In genomic region chr16:9151936-9152335, GRCm38 (mm10) we compare ENCODE assay signal across 22 mouse cellular contexts.
DNase-seq lines count a peak whose midpoint lies in the region; ATAC-seq lines count a peak whose summit lies in the region.
"Had no signal": no experiment of that assay in that cellular context is flagged by ENCODE, and none has a peak within 500 bp of the region (broad histone marks: within the 10 kb centered on the region; RNA-seq: fewer than 3 reads in every experiment).

No protein-coding gene starts in this region.

- no peaks in the 10 kb centered on the region for H3K27me3 ChIP-seq in kidney, embryonic 14.5 days (ENCODE audit: control insufficient read depth, insufficient read depth, low read length)
- no peaks in the 10 kb centered on the region for H3K27me3 ChIP-seq in forebrain, embryonic 10.5 days (ENCODE audit: poor library complexity, severe bottlenecking)
- H3K27me3 ChIP-seq: CH12.LX; heart, embryonic 15.5 days; limb, embryonic 12.5 days; liver, embryonic 12.5 days; megakaryocyte, embryonic 14.5 days; midbrain, embryonic 15.5 days had no signal

- H3K4me1 ChIP-seq in kidney, embryonic 14.5 days (ENCODE audit: control insufficient read depth, insufficient read depth, low read length) = no peaks in the 10 kb centered on the region
- peaks cover 8% of the 10 kb centered on the region for H3K4me1 ChIP-seq in forebrain, embryonic 10.5 days
- H3K4me1 ChIP-seq: heart, embryonic 15.5 days; liver, embryonic 12.5 days; megakaryocyte, embryonic 14.5 days; midbrain, embryonic 15.5 days had no signal

- DNase-seq in adrenal gland, postnatal 36 days = peak; percentile 34 to 55
- DNase-seq in adrenal gland, postnatal 4 days (ENCODE audit: low spot score in 2 of 2) = no peak
- DNase-seq in kidney, adult 11 months = peak; percentile 34
- peak; percentile 3 for DNase-seq in Muller cell, postnatal 12 days (ENCODE audit: inconsistent ontology term)
- peak; percentile 47 to 65 for DNase-seq in kidney, adult 8-10 months
- DNase-seq in layer of hippocampus, adult 18-20 months (ENCODE audit: low spot score in 2 of 2) = no peak
- no peak for DNase-seq in forebrain, embryonic 10.5 days (ENCODE audit: extremely low spot score, low spot score)
- DNase-seq: cerebellum, postnatal 36 days; gastrocnemius, postnatal 25 days; thymus, postnatal 25 days had no signal

- no peak for ATAC-seq in kidney, embryonic 14.5 days (ENCODE audit: low FRiP score, low TSS enrichment)
- ATAC-seq: forebrain, embryonic 14.5 days; hindbrain, embryonic 16.5 days; intestine, embryonic 16.5 days; liver, embryonic 12.5 days; midbrain, embryonic 15.5 days had no signal

- H3K9ac ChIP-seq in kidney, embryonic 14.5 days (ENCODE audit: low read depth, low read length) = no peak overlapping the region
- H3K9ac ChIP-seq: heart, embryonic 15.5 days; limb, embryonic 12.5 days; liver, embryonic 12.5 days; midbrain, embryonic 15.5 days had no signal

- H3K9me3 ChIP-seq in kidney, embryonic 14.5 days (ENCODE audit: control insufficient read depth, low read length) = no peaks in the 10 kb centered on the region
- H3K9me3 ChIP-seq in forebrain, embryonic 10.5 days = no peaks in the 10 kb centered on the region
- H3K9me3 ChIP-seq: heart, embryonic 15.5 days; limb, embryonic 12.5 days; liver, embryonic 12.5 days; megakaryocyte, embryonic 14.5 days; midbrain, embryonic 15.5 days had no signal

- H3K4me2 ChIP-seq in kidney, embryonic 14.5 days (replicated peaks; ENCODE audit: low read depth, low read length) = no peak overlapping the region
- H3K4me2 ChIP-seq: heart, embryonic 15.5 days; limb, embryonic 12.5 days; liver, embryonic 12.5 days; midbrain, embryonic 15.5 days had no signal

- H3K36me3 ChIP-seq in kidney, embryonic 14.5 days (ENCODE audit: control insufficient read depth, insufficient read depth, low read length) = no peaks in the 10 kb centered on the region
- H3K36me3 ChIP-seq in forebrain, embryonic 10.5 days (replicated peaks) = no peaks in the 10 kb centered on the region
- H3K36me3 ChIP-seq: heart, embryonic 15.5 days; limb, embryonic 12.5 days; liver, embryonic 12.5 days; midbrain, embryonic 15.5 days had no signal

- H3K4me3 ChIP-seq in kidney, embryonic 14.5 days (ENCODE audit: low read length) = no peak overlapping the region
- H3K4me3 ChIP-seq in forebrain, embryonic 10.5 days = no peak overlapping the region
- H3K4me3 ChIP-seq: heart, embryonic 15.5 days; left cerebral cortex, adult 2 months; limb, embryonic 12.5 days; liver, embryonic 12.5 days; megakaryocyte, embryonic 14.5 days; midbrain, embryonic 15.5 days; myocyte had no signal

- no peak overlapping the region for H3K27ac ChIP-seq in kidney, embryonic 14.5 days (ENCODE audit: low read depth, low read length)
- no peak overlapping the region for H3K27ac ChIP-seq in forebrain, embryonic 10.5 days
- H3K27ac ChIP-seq: heart, embryonic 15.5 days; left cerebral cortex, adult 2 months; limb, embryonic 12.5 days; liver, embryonic 12.5 days; midbrain, embryonic 15.5 days had no signal

- 79% methylated on average over 4 of the region's 4 CpGs for WGBS in kidney, embryonic 14.5 days
- WGBS in forebrain, embryonic 10.5 days = 92% methylated on average over 4 of the region's 4 CpGs

Comparison
In these comparisons a context has a peak if more than half of its experiments do, and no peak if none do; other contexts are left out.
1. DNase-seq: peak in adrenal gland, postnatal 36 days (2 of 2), kidney, adult 11 months (single experiment), Muller cell, postnatal 12 days (single experiment) and kidney, adult 8-10 months (2 of 2); none in adrenal gland, postnatal 4 days (0 of 2), layer of hippocampus, adult 18-20 months (0 of 2) and forebrain, embryonic 10.5 days (single experiment).